Mouse (Mus musculus): ENCODE data around the gene Gm10392. TPM values are rescaled to one million over a fixed set of nuclear protein-coding genes. Genes with fewer than 3 reads are reported as not detected.

The Gm10392 gene
- polyA plus RNA-seq, 3 experiments from 2014 or later: 0.33 to 1.6 (median 0.74) TPM

DNA sequence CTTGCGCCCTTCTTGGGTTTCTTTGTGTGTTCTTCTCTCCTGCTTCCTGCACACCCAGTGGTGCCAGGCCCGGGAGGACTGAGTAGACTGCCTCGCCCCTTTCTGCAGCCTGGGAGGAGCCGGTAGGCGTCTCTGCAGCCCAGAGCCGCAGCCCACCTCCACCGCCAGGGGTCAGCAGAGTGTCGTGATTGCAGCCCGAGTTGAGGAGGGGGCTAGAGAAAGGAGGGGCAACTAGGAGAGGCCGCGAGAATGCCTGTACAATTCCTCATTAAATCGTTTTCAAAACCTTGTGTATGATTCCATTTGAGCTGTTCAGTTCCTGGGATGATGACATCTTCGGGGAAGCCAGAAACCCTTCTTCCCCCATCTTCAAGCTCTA is 27.9 kb downstream of the Gm10392 start:
- peak; percentile 73 for ATAC-seq

DNA sequence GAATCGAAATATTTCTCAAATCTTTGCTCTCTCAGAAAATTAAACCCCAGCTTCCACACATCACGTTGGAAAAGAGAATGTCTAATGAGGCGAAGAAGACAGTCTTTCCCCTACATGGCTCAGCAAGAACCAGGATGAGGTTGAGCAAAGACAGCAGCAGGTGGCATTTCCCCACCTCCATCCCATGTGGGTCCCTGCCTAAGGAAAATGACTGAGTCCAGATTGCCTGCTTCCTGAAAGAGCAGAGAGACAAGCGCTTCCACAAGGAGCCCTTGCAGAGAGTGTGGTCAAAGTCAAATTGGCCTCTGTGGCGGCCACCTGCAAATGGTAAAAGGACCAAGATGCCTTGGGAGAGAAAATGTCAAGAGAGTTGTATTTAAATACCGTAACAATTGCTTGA is 28.5 kb downstream of the Gm10392 start:
- ATAC-seq: no peak

GRCm38 (mm10) chr11:77489591-77490235 is 29.3 kb downstream of the Gm10392 start, which contains the start of gene Ankrd13b:
Gene Ankrd13b (minus strand): TSS chr11:77489678.
- no peak for ATAC-seq

- no peak for ATAC-seq
Measured at GRCm38 (mm10) chr11:77488771-77489581, 30.0 kb downstream of the Gm10392 start.

GRCm38 (mm10) chr11:77486798-77487197 is 32.2 kb downstream of the Gm10392 start:
- no peak for ATAC-seq

DNA sequence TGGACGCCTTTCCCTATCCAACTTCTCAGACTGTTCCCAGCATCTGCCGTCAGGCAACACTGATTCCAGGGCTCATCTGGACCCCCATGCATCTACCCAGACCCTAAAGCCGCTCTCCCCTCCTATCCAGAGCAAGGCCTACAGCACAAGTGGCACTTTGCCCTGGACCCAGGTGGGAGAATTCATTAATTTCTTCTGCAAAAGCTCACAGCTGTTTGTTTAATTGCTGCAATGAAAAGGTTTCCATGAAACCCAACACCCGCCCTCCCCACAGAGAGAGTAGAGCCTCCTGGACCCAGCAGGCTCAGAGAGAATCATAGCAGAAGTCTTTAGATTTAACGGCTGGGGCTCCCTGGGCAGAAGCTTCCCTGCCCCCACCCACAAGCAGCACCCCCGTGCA is 33.8 kb downstream of the Gm10392 start:
- ATAC-seq: no peak

DNA sequence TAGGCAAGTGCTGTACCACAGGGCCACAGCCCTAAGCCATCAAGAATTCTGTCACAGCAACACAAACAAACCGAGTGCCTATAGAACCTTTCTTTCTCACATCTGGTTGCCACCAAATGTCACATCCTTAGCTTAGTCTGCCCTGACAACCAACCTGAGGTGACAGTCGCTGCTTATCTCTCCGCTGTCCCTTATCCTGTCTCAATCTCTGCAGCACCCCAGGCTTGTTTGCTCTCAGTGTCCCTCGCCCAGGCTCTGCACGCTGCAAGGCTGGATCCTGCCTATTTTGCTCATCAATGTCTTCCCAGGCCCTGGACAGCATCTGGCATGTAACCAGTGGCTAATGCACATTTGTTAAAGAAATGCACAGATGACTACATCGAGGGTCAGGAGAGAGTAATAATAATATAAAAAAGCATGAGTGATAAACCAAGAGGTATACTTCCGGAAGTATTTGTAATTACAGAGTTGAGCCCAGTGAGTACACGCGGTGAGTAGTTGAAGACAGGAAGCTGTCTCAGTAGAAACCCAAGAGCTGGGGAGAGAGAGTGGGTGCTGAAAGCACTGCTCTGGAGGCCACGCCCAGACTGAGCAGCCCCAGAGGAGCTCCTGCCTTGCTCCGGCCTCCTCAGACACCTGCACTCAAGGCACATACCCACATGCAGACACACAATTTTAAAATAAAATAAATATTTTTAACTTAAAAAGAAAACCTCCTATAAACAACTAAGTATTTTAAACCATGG is 35.3 kb downstream of the Gm10392 start:
- ATAC-seq: peak; percentile 100

DNA sequence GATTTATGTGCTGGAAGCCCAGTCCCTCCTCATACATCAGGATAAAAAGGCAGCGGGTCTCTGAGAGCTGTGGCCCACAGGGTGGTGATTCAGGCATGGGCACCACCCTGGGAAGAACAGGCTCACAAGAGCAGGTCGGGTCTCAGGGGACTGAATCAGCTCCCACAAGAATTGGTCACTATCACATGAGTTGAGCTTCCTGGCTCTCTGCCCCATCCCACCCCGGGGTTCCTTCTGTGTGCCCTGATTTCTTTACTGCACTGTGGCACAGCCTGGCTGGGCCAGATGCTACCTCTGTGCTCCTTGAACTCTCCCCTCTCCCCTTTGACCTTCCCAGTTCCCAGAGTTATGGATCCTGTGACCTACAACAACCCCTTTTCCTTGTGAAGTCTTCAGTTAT is 36.0 kb downstream of the Gm10392 start:
- no peak for ATAC-seq

GRCm38 (mm10) chr11:77476895-77477294 is 42.1 kb downstream of the Gm10392 start:
- ATAC-seq: no peak

GRCm38 (mm10) chr11:77476216-77476615 is 42.8 kb downstream of the Gm10392 start:
- ATAC-seq: no peak

DNA sequence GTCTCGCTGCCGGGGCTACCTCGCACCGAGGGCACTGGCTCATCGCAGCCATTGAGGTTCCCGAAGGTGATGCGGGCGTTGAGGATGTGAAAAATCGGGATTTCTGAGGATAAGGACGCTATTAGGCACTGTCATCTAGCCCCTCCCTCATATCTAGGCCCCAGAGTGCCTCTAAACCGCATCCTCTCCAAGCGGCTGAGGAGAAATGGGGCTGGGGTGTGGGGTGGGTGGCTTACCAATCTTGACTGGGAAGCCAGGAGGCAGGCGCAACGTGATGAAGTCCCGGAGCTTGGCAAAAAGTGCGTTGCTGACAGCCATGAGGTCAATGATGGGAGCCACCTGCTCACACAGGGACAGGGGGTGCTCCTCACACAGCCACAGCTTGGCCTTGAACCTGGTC is 46.2 kb downstream of the Gm10392 start:
- ATAC-seq: no peak

GRCm38 (mm10) chr11:77471407-77471806 is 47.6 kb downstream of the Gm10392 start:
- ATAC-seq: no peak

DNA sequence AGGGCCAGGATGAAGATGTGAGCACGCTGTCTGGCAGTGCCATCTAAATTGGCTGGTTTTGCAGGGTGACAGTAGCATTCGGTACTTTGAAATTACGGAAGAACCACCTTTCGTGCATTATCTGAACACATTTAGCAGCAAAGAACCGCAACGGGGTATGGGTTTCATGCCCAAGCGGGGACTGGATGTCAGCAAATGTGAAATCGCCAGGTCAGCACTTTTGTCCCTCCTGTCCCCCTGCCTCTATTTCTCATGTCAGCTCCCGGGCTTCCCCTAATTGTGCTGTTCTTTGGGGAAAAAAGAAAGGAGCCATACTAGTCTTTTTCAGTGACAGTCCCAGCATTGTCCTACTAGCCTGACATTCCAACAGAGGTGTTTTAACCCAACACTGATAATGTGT is 50.6 kb downstream of the Gm10392 start:
- no peak for ATAC-seq

- ATAC-seq: peak; percentile 81
Measured at GRCm38 (mm10) chr11:77467784-77468183, 51.2 kb downstream of the Gm10392 start.

DNA sequence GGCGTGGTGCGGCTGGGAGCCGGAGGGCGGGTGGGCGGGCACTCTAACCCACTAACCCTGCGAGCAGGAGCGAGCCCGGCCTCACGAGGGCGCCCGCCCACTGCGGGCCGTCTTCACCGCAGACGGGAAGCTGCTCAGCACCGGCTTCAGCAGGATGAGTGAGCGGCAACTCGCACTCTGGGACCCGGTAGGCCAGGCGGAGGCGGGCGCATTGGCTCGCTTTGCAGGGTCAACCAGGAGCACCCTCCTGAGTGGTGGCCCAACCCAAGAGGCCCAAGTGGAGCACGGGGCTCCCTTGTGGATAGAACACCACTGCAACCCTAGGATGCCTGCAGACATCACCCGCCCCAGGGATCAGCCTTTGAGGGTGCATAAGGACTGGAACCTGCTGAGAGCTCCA is 51.8 kb downstream of the Gm10392 start:
- ATAC-seq: peak; percentile 89

Other genes starting within 250 kb of the Gm10392 start
- gene Coro6, start 56.8 kb downstream of the Gm10392 start, polyA plus RNA-seq (2017; shearing (Covaris generic)): not detected
- 1 to 10 TPM in 1 of 3 experiments, under 1 TPM in 2; 0.39 to 1.6 (median 0.91) TPM for gene Ankrd13b, start 29.5 kb downstream of the Gm10392 start, polyA plus RNA-seq (2017; shearing (Covaris generic))
- gene Git1, start 25.6 kb downstream of the Gm10392 start, polyA plus RNA-seq (2017; shearing (Covaris generic)): 10 to 100 TPM in 2 of 3 experiments, 1 to 10 TPM in 1; 9.4 to 13.7 (median 11.0) TPM
- 1 to 10 TPM in 2 of 3 experiments, under 1 TPM in 1; 0.88 to 3.8 (median 3.5) TPM for gene Abhd15, start 4.1 kb downstream of the Gm10392 start, polyA plus RNA-seq (2017; shearing (Covaris generic))
- gene Trp53i13, start 3.2 kb downstream of the Gm10392 start, polyA plus RNA-seq (2017; shearing (Covaris generic)): 10 to 100 TPM in 1 of 3 experiments, 1 to 10 TPM in 2; 8.5 to 14.3 (median 8.7) TPM
- gene Taok1, start 88.6 kb upstream of the Gm10392 start, polyA plus RNA-seq (2017; shearing (Covaris generic)): 10 to 100 TPM; 14.8 to 21.5 (median 19.8) TPM
- gene Nufip2, start 167.0 kb upstream of the Gm10392 start, polyA plus RNA-seq (2017; shearing (Covaris generic)): 10 to 100 TPM; 15.6 to 23.4 (median 16.5) TPM
- under 1 TPM in 2 of 3 experiments, not detected in 1; 0.38 to 0.40 TPM for gene Cryba1, start 206.1 kb upstream of the Gm10392 start, polyA plus RNA-seq (2017; shearing (Covaris generic))
- 10 to 100 TPM; 23.8 to 27.3 (median 25.1) TPM for gene Myo18a, start 244.0 kb upstream of the Gm10392 start, polyA plus RNA-seq (2017; shearing (Covaris generic))

Measured in inflammation-experienced regulatory T-cells, adult 6 months (primary cell).